Mouse (Mus musculus): Measurements from ENCODE around the gene Dand5.
"Not testable (repeated sequence)": the region's sequence is repeated elsewhere in the genome, so short reads cannot be mapped to it uniquely, and the experiment has no call there.

Dand5 gene

DNA sequence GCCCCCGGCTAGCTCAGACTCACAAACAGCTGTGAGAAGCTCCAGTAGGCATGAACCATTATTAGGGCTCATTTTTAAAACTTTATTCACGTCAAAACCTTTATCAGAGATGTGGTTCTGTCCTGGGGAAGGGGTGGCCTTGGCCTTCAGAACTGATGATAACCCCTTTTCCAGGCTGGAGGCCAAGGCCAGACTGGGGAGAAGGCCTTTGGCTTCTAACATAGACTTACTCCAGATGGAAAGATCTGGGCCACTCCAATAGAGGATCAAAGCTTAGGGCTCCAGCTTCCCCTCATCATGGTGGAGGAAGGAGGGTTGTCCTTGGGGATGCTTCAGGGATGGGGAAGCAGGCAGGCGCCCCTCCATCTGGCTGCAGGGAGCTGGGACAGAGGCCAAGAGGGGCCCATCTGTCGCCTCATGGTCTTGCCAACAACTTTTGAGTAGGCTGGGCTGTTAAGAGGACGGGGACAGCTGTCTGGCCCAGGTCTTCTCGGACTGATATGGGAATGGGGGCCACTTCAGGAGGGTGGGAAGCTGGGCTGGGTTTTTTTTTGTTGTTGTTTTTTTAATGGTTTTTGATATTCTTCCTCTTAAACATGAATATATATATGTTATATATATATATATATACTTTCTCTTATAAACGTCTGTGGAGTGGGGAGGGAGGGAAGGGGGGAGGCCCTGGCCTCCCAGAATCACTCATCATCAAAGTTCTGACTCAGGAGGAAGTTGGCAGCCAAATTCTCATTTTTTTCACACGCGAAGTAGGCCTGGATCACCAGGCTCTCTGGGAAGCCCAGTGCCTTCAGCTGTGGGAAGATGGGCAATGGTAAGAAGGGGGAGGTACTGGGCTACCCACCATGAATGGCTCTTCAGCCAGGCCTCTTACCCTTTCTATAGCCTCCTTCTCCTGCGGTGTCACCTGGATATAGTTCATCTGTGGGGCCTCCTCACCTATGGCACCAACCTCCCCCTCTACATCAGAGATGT is 12.5 kb upstream of the Dand5 start:
- DNase-seq (ENCODE audit: low read depth, low spot score), result no peak

- DNase-seq (ENCODE audit: low read depth, low spot score), result no peak
These were observed 11.6 kb upstream of the Dand5 start for GRCm38 (mm10) chr8:84834002-84834865.

DNA sequence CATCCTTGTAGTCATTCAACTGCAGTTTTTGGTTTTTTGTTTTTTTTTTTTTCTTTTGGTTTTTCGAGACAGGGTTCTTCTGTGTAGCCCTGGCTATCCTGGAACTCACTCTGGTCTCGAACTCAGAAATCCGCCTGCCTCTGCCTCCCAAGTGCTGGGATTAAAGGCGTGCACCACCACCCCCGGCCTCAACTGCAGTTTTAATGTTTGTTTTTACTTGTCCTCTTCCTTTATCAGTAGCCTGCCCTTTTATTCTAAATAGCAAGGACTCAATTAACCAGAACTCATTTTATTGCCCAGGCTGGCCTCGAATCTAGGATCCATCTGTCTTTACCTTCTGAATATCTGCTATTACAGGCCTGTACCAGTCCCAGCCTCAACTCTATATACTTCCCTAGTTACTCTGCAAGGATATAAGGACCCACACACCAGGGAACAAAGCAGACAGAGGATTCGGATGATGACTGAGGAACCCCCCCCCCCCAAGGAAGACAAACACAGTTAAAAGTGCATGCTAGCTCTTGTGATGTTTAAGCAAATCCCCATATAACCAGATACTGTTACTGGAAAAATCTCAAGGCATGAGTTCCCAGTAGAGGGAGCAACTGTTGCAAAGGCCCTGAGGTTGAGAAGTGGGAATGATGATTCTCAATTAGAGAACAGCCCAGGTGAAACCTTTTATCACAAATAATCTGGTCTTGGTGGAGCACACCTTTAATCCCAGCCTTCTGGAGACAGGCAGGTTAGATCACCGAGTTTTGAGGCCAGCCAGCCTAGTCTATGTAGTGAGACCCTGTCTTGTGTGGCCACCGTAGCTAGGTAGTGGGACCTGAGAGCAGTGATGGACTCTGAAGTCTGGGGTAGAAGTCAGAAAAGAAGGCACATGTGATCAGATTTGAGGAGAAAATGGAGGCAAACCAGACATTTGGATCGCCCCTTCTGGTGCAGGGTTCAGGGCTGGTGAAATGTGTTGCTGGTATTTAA is 10.4 kb upstream of the Dand5 start:
- peak; percentile 30 for DNase-seq (ENCODE audit: low read depth, low spot score)

DNA sequence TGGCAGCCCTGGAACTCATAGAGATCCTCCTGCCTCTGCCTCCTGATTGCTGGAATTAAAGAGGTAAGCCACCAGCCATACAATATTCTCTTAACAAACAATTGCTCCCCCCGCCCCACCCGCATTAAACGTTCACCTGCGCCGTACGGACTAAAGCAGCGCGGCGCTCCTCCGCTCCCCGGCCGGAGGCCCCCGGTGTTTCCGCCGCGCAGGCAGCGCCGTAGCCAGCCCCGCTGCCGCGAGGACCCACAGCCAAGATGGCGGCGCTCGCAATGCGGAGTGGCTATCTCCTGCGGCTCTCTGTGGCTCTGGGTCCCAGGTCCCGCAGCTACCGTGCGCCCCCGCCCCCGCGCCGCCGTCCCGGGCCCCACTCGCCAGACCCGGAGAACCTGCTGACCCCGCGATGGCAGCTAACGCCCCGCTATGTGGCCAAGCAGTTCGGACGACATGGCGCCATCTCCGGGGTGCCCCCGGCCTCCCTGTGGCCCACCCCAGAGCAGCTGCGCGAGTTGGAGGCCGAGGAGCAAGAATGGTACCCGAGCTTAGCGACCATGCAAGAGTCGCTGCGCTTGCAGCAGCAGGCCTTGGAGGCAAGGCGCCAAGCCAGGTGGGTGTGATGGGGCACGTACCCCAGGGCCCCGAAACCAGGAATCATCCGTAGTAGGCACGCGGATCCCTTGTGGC is 9.6 kb upstream of the Dand5 start:
- peak; percentile 76 for DNase-seq (ENCODE audit: low read depth, low spot score)

- peak; percentile 89 for DNase-seq (ENCODE audit: low read depth, low spot score)
These were observed 8.9 kb upstream of the Dand5 start, which contains the start of gene Gadd45gip1 for GRCm38 (mm10) chr8:84831490-84831889. Gene Gadd45gip1 (plus strand): TSS chr8:84831522.

DNA sequence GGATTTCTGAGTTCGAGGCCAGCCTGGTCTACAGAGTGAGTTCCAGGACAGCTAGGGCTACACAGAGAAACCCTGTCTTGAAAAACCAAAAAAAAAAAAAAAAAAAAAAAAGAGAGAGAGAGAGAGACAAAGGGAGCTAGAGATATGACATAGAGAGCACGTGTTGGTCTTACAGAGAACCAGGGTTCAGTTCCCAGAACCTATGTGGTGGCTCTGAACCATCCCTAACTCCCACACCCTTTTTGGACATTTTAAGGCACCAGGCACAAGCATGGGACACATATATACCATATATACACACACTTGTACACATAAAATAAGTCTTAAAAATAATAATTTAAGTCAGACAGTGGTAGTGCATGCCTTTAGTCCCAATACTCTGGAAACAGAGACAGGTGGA is 3.9 kb upstream of the Dand5 start:
- DNase-seq (ENCODE audit: low read depth, low spot score), result not testable (repeated sequence)

DNA sequence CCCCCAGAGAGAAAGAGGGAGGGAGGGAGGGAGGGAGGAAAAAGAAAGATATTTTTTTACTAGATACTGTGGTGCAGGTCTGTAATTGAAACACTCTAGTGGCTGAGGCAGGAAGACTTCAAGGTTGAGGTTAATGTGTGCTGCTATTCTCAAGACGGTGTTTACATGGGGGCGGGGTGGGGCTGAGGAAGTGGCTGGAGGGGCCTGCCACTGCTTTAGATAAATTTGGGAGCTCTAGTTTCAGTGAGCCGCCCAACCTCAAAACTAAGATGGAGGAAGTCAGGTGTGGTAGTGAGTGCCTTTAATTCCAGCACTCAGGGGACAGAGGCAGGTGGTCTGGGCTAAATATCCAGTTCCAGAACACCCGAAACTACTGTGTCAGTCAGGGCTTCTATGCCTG is 3.0 kb upstream of the Dand5 start:
- no peak for DNase-seq (ENCODE audit: low read depth, low spot score)

- peak; percentile 85 for DNase-seq (ENCODE audit: low read depth, low spot score)
These were observed 1.0 kb upstream of the Dand5 start for GRCm38 (mm10) chr8:84823653-84824052.

DNA sequence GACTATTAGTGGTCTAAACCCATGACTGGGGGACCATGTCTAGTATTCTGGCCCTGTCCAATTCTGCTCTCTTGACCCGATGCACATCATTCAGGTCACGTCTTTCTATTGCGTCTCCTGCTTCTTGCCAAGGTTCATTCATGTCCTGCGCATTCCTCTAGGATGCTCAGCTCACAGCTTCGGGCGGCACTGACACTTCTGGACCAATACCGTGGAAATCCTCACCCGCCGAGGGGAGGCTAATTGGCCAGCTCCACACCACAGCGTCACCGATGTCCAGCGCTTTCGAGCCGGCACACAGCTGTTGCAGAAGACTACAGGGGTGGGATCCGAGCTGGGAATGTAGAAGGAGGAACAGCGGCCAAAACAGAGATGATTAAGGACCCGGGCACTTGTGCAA is 6.5 kb downstream of the Dand5 start:
- DNase-seq (ENCODE audit: low read depth, low spot score), result no peak

- DNase-seq (ENCODE audit: low read depth, low spot score), result peak; percentile 88
These were observed 7.1 kb downstream of the Dand5 start for GRCm38 (mm10) chr8:84815547-84815946.

- DNase-seq (ENCODE audit: low read depth, low spot score), result no peak
These were observed 7.8 kb downstream of the Dand5 start for GRCm38 (mm10) chr8:84814555-84815441.

- no peak for DNase-seq (ENCODE audit: low read depth, low spot score)
These were observed 8.4 kb downstream of the Dand5 start for GRCm38 (mm10) chr8:84814240-84814554.

DNA sequence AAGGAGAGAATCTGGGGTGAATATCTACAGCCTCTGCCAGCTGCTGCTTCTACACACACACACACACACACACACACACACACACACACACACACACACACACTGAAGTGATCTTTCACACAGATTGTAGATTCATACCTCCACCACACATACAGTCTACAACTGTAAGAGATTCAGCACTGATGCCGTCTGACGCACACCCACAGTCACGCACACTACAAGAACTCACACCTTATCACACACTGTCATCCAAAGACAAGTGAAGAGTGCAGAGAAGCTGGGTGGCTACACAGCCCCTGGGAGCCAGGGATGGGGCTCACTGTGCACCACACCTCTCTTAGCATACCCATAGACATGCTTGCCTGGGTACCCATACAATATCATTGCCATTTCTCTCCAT is 8.8 kb downstream of the Dand5 start:
- DNase-seq (ENCODE audit: low read depth, low spot score), result no peak

DNA sequence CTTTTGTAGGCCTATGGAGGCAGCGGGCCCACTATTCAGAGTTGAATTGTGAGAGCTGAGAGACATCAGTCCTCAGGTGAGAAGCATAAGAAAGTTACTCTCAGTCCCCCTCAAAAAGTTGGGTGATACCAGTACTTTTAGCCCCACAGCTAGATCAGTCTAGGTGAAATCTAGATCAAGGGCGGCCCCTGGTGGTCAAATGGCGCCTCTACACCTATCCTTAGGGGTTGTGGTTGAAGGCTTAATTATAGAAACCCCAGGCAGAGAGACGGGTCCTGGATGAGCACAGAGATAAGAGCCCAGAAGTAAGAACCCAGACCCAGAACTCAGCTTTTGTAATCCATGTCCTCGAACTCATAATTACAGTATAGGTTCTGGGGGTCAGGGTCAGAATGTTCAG is 9.6 kb downstream of the Dand5 start:
- DNase-seq (ENCODE audit: low read depth, low spot score), result peak; percentile 74

GRCm38 (mm10) chr8:84811303-84811702 is 11.3 kb downstream of the Dand5 start:
- no peak for DNase-seq (ENCODE audit: low read depth, low spot score)

GRCm38 (mm10) chr8:84810896-84811295 is 11.7 kb downstream of the Dand5 start:
- peak; percentile 80 for DNase-seq (ENCODE audit: low read depth, low spot score)

GRCm38 (mm10) chr8:84809941-84810280 is 12.7 kb downstream of the Dand5 start:
- no peak for DNase-seq (ENCODE audit: low read depth, low spot score)

- no peak for DNase-seq (ENCODE audit: low read depth, low spot score)
These were observed 13.3 kb downstream of the Dand5 start for GRCm38 (mm10) chr8:84809109-84809940.

GRCm38 (mm10) chr8:84806031-84806430 is 16.6 kb downstream of the Dand5 start:
- peak; percentile 63 for DNase-seq (ENCODE audit: low read depth, low spot score)

Data from R1 (cell line).